Mouse (Mus musculus): ENCODE results near the gene Dbn1. TPM values are rescaled to one million over a fixed set of nuclear protein-coding genes. Genes with fewer than 3 reads are reported as not detected.

Dbn1 gene
- polyA plus RNA-seq (2015; fragmentation: Nextera tagmentation; extraction: Ambion mirVana) = 60.1 and 77.2 TPM in 2 replicates

DNA sequence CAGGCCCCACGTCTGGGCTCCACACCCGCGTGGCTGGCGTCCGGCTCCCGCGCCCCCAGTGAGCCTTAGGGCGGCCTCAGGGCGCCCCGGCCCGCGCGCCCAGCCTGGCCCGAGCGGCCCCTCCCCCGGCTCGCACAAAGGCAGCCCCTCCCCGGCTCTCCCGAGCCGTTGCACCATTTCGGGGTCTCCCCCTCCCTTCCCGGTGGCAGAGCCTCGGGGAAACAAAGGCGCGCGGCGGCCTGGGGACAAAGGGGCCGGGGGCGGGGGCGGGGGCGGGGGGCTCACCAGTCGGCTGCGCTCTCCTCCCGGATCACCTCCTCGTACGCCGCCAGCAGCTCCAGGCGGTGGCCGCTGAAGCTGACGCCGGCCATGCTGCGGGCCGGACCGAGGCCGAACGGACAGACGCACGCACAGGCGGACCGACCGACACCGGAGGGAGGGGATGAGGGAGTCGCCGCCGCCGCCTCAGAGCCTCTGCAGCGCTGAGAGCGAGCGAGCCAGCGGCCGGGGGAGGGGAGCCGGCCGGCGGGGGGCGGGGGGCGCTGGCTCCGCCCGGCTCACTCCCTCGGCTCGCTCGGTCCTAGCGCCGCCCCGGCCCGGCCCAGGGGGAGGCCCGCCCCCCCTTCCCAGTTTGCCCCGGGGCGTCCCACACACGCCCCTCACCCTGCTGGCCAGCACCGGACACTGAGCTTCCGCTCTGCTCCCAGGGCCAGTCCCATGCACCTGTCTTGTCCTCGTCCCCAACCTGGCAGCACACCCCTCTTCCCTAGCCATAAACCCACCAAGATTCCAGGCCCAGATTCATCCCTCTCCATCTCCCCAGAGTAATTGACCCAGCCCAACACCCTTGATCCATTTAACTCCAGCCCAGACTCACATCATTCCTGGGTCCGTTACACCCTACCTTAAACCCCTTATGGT is at the start of gene Dbn1:
TSS of gene Dbn1 (minus strand) at position 534 of the 921 bp plus-strand sequence.
- H3K4me1 ChIP-seq (replicated peaks) = peaks cover 56% of the 10 kb centered on the region
- H3K4me2 ChIP-seq = peak within 1 kb of the TSS; percentile 95
- peaks cover 91% of the 10 kb centered on the region for H3K27me3 ChIP-seq
- peak within 1 kb of the TSS; percentile 88 for H3K4me3 ChIP-seq
- H3K9me3 ChIP-seq (replicated peaks) = no peaks in the 10 kb centered on the region
- WGBS = 2% methylated on average over 65 of the region's 83 CpGs
- H3K27ac ChIP-seq = peak within 1 kb of the TSS; percentile 86
- H3K36me3 ChIP-seq = no peaks in the 10 kb centered on the region
- ATAC-seq (replicated peaks; ENCODE audit: insufficient number of reproducible peaks, insufficient read depth, low FRiP score, low read depth) = peak; percentile 78
- H3K9ac ChIP-seq = peak within 1 kb of the TSS; percentile 92

DNA sequence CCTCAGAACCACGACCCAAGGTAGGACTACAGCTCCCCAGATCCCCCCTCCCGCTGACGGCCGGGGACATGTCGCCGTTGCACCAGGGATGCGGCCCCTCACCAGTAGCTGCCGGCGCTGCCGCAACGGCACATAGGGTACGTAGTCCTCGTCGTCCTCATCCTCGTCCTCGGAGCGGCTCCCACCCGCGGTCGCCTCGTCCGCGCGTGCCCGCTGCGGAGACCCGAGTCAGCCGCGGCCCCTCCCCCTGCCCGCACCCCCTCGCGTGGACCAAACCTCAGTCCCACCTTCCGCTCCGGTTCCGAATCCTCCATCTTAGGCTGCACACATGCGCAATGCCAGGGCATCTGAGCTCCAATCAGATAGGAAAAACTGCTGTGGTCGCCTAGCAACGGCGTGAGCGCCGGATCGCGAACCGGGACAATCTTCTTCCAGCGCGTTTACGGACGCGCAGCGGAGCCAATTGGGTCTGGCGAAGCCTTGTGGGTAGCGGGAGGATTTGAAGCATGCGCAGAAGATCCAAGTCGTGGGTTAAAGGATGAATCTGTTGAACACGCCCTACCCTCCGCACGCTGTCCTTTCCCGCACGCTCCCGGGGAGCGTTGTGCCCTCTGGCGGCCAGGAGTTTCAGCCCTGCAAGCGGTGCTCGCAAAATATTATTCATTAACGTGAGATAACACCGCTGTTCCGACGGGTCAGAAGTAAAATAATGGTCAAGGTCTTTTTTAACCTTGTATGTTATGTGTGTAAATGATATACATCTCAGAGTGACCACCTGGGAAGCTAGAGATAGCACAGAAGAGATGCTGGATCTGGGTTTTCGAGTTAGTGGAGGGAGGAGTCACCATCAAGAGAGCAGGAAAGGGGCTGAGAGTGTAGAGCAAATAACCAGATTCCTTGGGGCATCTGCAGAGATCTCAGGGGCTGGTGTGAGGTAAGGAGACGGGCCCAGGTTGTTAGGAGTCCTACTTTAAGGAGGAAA is 48.6 kb upstream of the Dbn1 start, which contains the start of gene Ddx41:
TSS of gene Ddx41 (minus strand) at position 465 of the 982 bp plus-strand sequence.
- Histone ChIP-seq H3K36me3 (peaks cover 58% of the 10 kb centered on the region), H3K4me1 (replicated peaks) (peaks cover 15% of the 10 kb centered on the region), H3K4me3 (peak within 1 kb of the TSS; percentile 84), H3K4me2 (peak within 1 kb of the TSS; percentile 90), H3K9ac (peak within 1 kb of the TSS; percentile 76), H3K9me3 (replicated peaks) (no peaks in the 10 kb centered on the region), H3K27ac (peak within 1 kb of the TSS; percentile 68), H3K27me3 (no peaks in the 10 kb centered on the region)
- peak; percentile 97 for ATAC-seq (replicated peaks; ENCODE audit: insufficient number of reproducible peaks, insufficient read depth, low FRiP score, low read depth)
- WGBS = under 1% methylated on average over 70 of the region's 70 CpGs

DNA sequence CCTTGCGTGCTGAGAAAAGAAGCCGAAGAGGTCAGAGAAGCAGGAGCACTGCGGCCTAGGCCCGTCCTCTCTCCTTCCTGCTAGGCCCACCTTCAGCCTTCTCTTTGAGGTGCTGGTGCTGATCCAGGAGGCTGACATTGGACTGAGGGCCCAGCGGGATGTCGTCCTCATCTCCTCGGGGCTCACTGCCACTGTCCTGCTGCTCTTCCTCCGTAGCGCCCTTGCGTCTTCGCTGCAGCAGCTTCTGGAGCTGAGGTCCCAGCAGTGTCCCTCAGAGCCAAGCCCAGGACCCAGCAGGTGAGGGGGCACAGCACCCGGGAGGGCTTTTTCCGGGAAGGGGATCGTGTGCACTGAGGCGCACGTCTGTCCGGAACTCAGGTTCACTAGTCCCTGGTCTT is 47.9 kb upstream of the Dbn1 start:
- H3K9me3 ChIP-seq (replicated peaks) = no peaks in the 10 kb centered on the region
- H3K4me3 ChIP-seq = peak overlapping the region; percentile 84
- peak overlapping the region; percentile 90 for H3K4me2 ChIP-seq
- ATAC-seq (replicated peaks; ENCODE audit: insufficient number of reproducible peaks, insufficient read depth, low FRiP score, low read depth) = no peak
- 20% methylated on average over 17 of the region's 17 CpGs for WGBS
- no peak overlapping the region for H3K27ac ChIP-seq
- peaks cover 15% of the 10 kb centered on the region for H3K4me1 ChIP-seq (replicated peaks)
- H3K36me3 ChIP-seq = peaks cover 57% of the 10 kb centered on the region
- H3K9ac ChIP-seq = peak overlapping the region; percentile 76
- no peaks in the 10 kb centered on the region for H3K27me3 ChIP-seq

- no peak overlapping the region for H3K27ac ChIP-seq
- peaks cover 15% of the 10 kb centered on the region for H3K4me1 ChIP-seq (replicated peaks)
- H3K9me3 ChIP-seq (replicated peaks) = no peaks in the 10 kb centered on the region
- 91% methylated on average over 15 of the region's 15 CpGs for WGBS
- peak overlapping the region; percentile 84; the same call in 1 of the 2 replicates for H3K4me3 ChIP-seq
- no peaks in the 10 kb centered on the region for H3K27me3 ChIP-seq
- peak overlapping the region; percentile 90 for H3K4me2 ChIP-seq
- H3K36me3 ChIP-seq = peaks cover 56% of the 10 kb centered on the region
- H3K9ac ChIP-seq = no peak overlapping the region
- no peak for ATAC-seq (replicated peaks; ENCODE audit: insufficient number of reproducible peaks, insufficient read depth, low FRiP score, low read depth)
Observed at GRCm38 (mm10) chr13:55535191-55535590, 47.3 kb upstream of the Dbn1 start.

GRCm38 (mm10) chr13:55529198-55529915 is 41.4 kb upstream of the Dbn1 start, which contains the start of gene Dok3:
Dok3 (minus strand) TSS chr13:55529296.
- no peak for ATAC-seq (replicated peaks; ENCODE audit: insufficient number of reproducible peaks, insufficient read depth, low FRiP score, low read depth)
- H3K4me3 ChIP-seq = no peak within 1 kb of the TSS
- no peaks in the 10 kb centered on the region for H3K9me3 ChIP-seq (replicated peaks)
- H3K4me1 ChIP-seq (replicated peaks) = 0 out of 2 replicates have a peak, but pooled peaks cover 5% of the 10 kb centered on the region
- 73% methylated on average over 8 of the region's 8 CpGs for WGBS
- no peak within 1 kb of the TSS for H3K9ac ChIP-seq
- peaks cover 45% of the 10 kb centered on the region for H3K36me3 ChIP-seq
- H3K27me3 ChIP-seq = no peaks in the 10 kb centered on the region
- H3K27ac ChIP-seq = no peak within 1 kb of the TSS; the same call in 1 of the 2 replicates
- H3K4me2 ChIP-seq = no peak within 1 kb of the TSS

GRCm38 (mm10) chr13:55527834-55528772 is 40.2 kb upstream of the Dbn1 start:
- WGBS = 69% methylated on average over 18 of the region's 18 CpGs
- Histone ChIP-seq H3K4me3 (no peak overlapping the region), H3K4me1 (replicated peaks) (peaks cover 8% of the 10 kb centered on the region; the same call in 1 of the 2 replicates), H3K9ac (no peak overlapping the region), H3K9me3 (replicated peaks) (no peaks in the 10 kb centered on the region), H3K4me2 (no peak overlapping the region), H3K27ac (no peak overlapping the region; the same call in 1 of the 2 replicates), H3K27me3 (no peaks in the 10 kb centered on the region), H3K36me3 (peaks cover 34% of the 10 kb centered on the region)
- ATAC-seq (replicated peaks; ENCODE audit: insufficient number of reproducible peaks, insufficient read depth, low FRiP score, low read depth) = no peak

DNA sequence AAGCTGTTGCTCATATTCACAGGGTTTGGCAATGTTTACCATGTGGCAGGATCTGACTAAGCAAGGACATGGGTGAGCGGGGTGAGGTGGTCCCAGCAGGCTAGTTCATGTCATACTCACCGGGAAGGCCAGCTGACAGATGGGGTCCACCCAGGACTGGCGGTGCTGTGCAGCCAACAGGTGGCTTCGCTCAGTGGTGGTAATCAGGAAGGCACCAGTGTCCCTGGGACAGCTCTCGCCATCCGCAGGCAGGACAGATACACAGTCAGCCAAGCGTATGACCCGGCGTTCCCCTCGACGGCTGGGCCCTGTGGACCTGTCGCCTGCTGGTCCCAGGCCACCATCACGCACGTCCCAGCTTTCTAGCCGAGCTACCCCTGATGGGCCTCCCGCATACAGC is 39.3 kb upstream of the Dbn1 start:
- H3K4me3 ChIP-seq = no peak overlapping the region
- peaks cover 28% of the 10 kb centered on the region for H3K36me3 ChIP-seq
- no peak overlapping the region for H3K4me2 ChIP-seq
- peaks cover 13% of the 10 kb centered on the region; the same call in 1 of the 2 replicates for H3K4me1 ChIP-seq (replicated peaks)
- 78% methylated on average over 16 of the region's 16 CpGs for WGBS
- no peaks in the 10 kb centered on the region for H3K27me3 ChIP-seq
- H3K9ac ChIP-seq = no peak overlapping the region
- ATAC-seq (replicated peaks; ENCODE audit: insufficient number of reproducible peaks, insufficient read depth, low FRiP score, low read depth) = no peak
- H3K9me3 ChIP-seq (replicated peaks) = no peaks in the 10 kb centered on the region
- no peak overlapping the region for H3K27ac ChIP-seq

DNA sequence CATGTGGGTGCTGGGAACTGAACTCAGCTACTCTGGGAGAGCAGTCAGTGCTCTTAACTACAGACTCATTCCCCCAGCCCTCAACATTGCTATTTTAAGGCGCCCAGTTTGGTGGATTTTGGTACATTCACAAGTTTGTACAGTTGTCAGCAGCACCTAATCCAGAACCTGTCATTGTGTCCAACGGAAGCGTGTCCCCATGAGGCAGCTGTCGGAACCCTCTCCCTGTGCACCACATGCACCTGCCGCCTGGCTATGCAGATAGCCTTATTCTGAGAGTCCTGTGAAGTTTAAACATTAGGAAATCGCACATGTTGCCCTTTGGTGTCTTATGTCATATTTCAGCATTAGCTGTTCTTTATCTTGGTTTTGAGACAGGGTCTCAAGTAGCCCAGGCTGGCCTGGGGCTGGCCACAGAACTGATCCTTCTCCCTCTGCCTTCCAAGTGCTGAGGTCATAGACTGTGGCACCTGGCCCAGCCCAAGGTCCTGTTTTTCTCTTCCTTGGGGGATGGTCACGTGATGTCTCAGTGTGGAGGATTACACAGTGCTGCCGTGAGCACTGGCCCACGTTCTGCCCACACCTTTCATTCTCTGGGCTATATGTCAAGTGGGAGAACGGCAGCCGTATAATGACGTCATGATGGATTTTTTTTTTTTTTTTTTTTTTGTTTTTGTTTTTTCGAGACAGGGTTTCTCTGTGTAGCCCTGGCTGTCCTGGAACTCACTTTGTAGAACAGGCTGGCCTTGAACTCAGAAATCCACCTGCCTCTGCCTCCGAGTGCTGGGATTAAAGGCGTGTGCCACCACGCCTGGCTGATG is 38.0 kb upstream of the Dbn1 start:
- no peak overlapping the region for H3K4me3 ChIP-seq
- WGBS = 77% methylated on average over 16 of the region's 16 CpGs
- no peak overlapping the region for H3K4me2 ChIP-seq
- H3K4me1 ChIP-seq (replicated peaks) = peaks cover 13% of the 10 kb centered on the region; the same call in 1 of the 2 replicates
- peaks cover 15% of the 10 kb centered on the region; the same call in 1 of the 2 replicates for H3K36me3 ChIP-seq
- no peak overlapping the region for H3K27ac ChIP-seq
- ATAC-seq (replicated peaks; ENCODE audit: insufficient number of reproducible peaks, insufficient read depth, low FRiP score, low read depth) = no peak
- H3K27me3 ChIP-seq = 0 out of 2 replicates have a peak, but pooled peaks cover 1% of the 10 kb centered on the region
- no peak overlapping the region for H3K9ac ChIP-seq
- H3K9me3 ChIP-seq (replicated peaks) = no peaks in the 10 kb centered on the region

GRCm38 (mm10) chr13:55523951-55524600 is 36.2 kb upstream of the Dbn1 start:
- ATAC-seq (replicated peaks; ENCODE audit: insufficient number of reproducible peaks, insufficient read depth, low FRiP score, low read depth) = no peak
- H3K4me3 ChIP-seq = no peak overlapping the region
- peak overlapping the region; percentile 72 for H3K27ac ChIP-seq
- no peak overlapping the region for H3K4me2 ChIP-seq
- peaks cover 8% of the 10 kb centered on the region; the same call in 1 of the 2 replicates for H3K4me1 ChIP-seq (replicated peaks)
- no peak overlapping the region for H3K9ac ChIP-seq
- H3K27me3 ChIP-seq = peaks cover 4% of the 10 kb centered on the region; the same call in 1 of the 2 replicates
- H3K9me3 ChIP-seq (replicated peaks) = no peaks in the 10 kb centered on the region
- WGBS = 89% methylated on average over 23 of the region's 23 CpGs
- no peaks in the 10 kb centered on the region for H3K36me3 ChIP-seq
